Mouse (Mus musculus) frontal cortex, postnatal 36 days (tissue): ENCODE data around the gene Tmem151a.

Experiments used
- DNase-seq, 2 experiments: peaks; one replicate each; pipeline ENCODE4 v3.0.0; 2022; ENCODE audit warnings: low spot score in 2 of 2

Gene Tmem151a

GRCm38 (mm10) chr19:5068570-5069234 lies 16.6 kb downstream of the Tmem151a start:
- DNase-seq = no peak

GRCm38 (mm10) chr19:5067867-5068569 lies 17.3 kb downstream of the Tmem151a start, which contains the start of gene Cd248:
Gene Cd248 (plus strand): TSS chr19:5068078.
- DNase-seq = peak in 1 of 2 experiments; percentile 15

- DNase-seq = no peak
These were observed 18.1 kb downstream of the Tmem151a start for GRCm38 (mm10) chr19:5067040-5067799.

GRCm38 (mm10) chr19:5065104-5065503 lies 20.2 kb downstream of the Tmem151a start:
- DNase-seq = no peak

GRCm38 (mm10) chr19:5062446-5062845 lies 22.9 kb downstream of the Tmem151a start:
- DNase-seq = no peak

GRCm38 (mm10) chr19:5062041-5062440 lies 23.3 kb downstream of the Tmem151a start:
- no peak for DNase-seq

- no peak for DNase-seq
These were observed 24.7 kb downstream of the Tmem151a start for GRCm38 (mm10) chr19:5060365-5061330.

- no peak for DNase-seq
These were observed 26.2 kb downstream of the Tmem151a start for GRCm38 (mm10) chr19:5058801-5059771.

GRCm38 (mm10) chr19:5057876-5058775 lies 27.2 kb downstream of the Tmem151a start:
- DNase-seq = no peak

GRCm38 (mm10) chr19:5056251-5056650 lies 29.1 kb downstream of the Tmem151a start:
- DNase-seq = no peak

- no peak for DNase-seq
These were observed 31.4 kb downstream of the Tmem151a start for GRCm38 (mm10) chr19:5053909-5054308.

- DNase-seq = no peak
These were observed 32.5 kb downstream of the Tmem151a start for GRCm38 (mm10) chr19:5052853-5053252.

- peak in 1 of 2 experiments; percentile 79 for DNase-seq
These were observed 33.0 kb downstream of the Tmem151a start for GRCm38 (mm10) chr19:5052166-5052822.

GRCm38 (mm10) chr19:5051515-5051914 lies 33.8 kb downstream of the Tmem151a start:
- no peak for DNase-seq

GRCm38 (mm10) chr19:5051031-5051430 lies 34.3 kb downstream of the Tmem151a start:
- DNase-seq = no peak

- peak; percentile 79 to 86 for DNase-seq
These were observed 35.1 kb downstream of the Tmem151a start, which contains the start of gene Rin1 for GRCm38 (mm10) chr19:5050047-5050905. Gene Rin1 (plus strand): TSS chr19:5050481.

- DNase-seq = no peak
These were observed 36.0 kb downstream of the Tmem151a start for GRCm38 (mm10) chr19:5049325-5049724.
